Mouse (Mus musculus) MEL (cell line): ENCODE data around the gene Znrf3. TPM values are rescaled to one million over a fixed set of nuclear protein-coding genes. Genes with fewer than 3 reads are reported as not detected.

ENCODE experiments used
- DNase-seq: peaks from one replicate; pipeline ENCODE4 v3.0.0; 2011; ENCODE audit warnings: low read depth, low spot score
- H3K27ac ChIP-seq: 2 replicates; pipeline ENCODE4 v1.5.1; 2012; ENCODE audit warnings: low read depth, mild to moderate bottlenecking, control low read depth, low read length, moderate library complexity; ENCODE audit not compliant: control insufficient read depth
- H3K27me3 ChIP-seq, 2 experiments: fragments of 150-350 bp in 1 of 2; sonication (generic) in 1 of 2; 2 replicates each; pipeline ENCODE4 v1.6.1; 2012; ENCODE audit warnings: low read length in 2 of 2, mild to moderate bottlenecking in 2 of 2, improper control_type of control experiment in 1 of 2, moderate library complexity in 1 of 2; ENCODE audit not compliant: insufficient read depth in 2 of 2, control insufficient read depth in 1 of 2
- H3K36me3 ChIP-seq, 2 experiments: 2 replicates each; pipeline ENCODE4 v1.6.1; 2012 to 2014; ENCODE audit warnings: low read length in 2 of 2, improper control_type of control experiment in 1 of 2, inconsistent platforms in 1 of 2, mild to moderate bottlenecking in 1 of 2; ENCODE audit not compliant: insufficient read depth in 2 of 2, control insufficient read depth in 1 of 2
- H3K4me1 ChIP-seq, 2 experiments: fragments of 150-350 bp in 1 of 2; sonication (generic) in 1 of 2; 2 replicates each; pipeline ENCODE4 v1.6.1; 2012; ENCODE audit warnings: low read length in 2 of 2, improper control_type of control experiment in 1 of 2, mild to moderate bottlenecking in 1 of 2; ENCODE audit not compliant: insufficient read depth in 2 of 2, control insufficient read depth in 1 of 2
- H3K4me3 ChIP-seq, 2 experiments: fragments of 150-350 bp in 1 of 2; sonication (generic) in 1 of 2; 2 replicates each; pipeline ENCODE4 v1.5.1; 2012; ENCODE audit warnings: low read depth in 2 of 2, low read length in 2 of 2, mild to moderate bottlenecking in 2 of 2, moderate library complexity in 2 of 2, control low read depth in 1 of 2, improper control_type of control experiment in 1 of 2; ENCODE audit not compliant: control insufficient read depth in 1 of 2, insufficient read depth in 1 of 2
- H3K79me2 ChIP-seq: 2 replicates; pipeline ENCODE4 v1.6.1; 2012; ENCODE audit warnings: mild to moderate bottlenecking, low read length, moderate library complexity; ENCODE audit not compliant: control insufficient read depth, poor library complexity, insufficient read depth
- H3K9ac ChIP-seq: 2 replicates; pipeline ENCODE4 v1.6.1; 2012; ENCODE audit warnings: low read depth, mild to moderate bottlenecking, control low read depth, low read length, moderate library complexity; ENCODE audit not compliant: control insufficient read depth, poor library complexity, severe bottlenecking
- H3K9me3 ChIP-seq: fragments of 150-350 bp; sonication (generic); replicated peaks from 2 replicates; pipeline ENCODE4 v1.6.1; 2012; ENCODE audit warnings: mild to moderate bottlenecking, low read length, improper control_type of control experiment, moderate library complexity; ENCODE audit not compliant: insufficient read depth
- BHLHE40 ChIP-seq: IDR thresholded peaks from 2 replicates; pipeline ENCODE4 v1.6.1; 2012; ENCODE audit warnings: low read depth, mild to moderate bottlenecking, inconsistent platforms, low read length, improper control_type of control experiment, borderline replicate concordance
- CTCF ChIP-seq, 3 experiments: IDR thresholded peaks in 2 of 3; conservative IDR thresholded peaks in 1 of 3; 2 replicates each; pipeline ENCODE4 v1.5.1; 2011 to 2012; ENCODE audit warnings: low read length in 3 of 3, low read depth in 2 of 3, mild to moderate bottlenecking in 2 of 3, improper control_type of control experiment in 1 of 3, inconsistent platforms in 1 of 3, mixed read lengths in 1 of 3, moderate library complexity in 1 of 3; ENCODE audit not compliant: control insufficient read depth in 1 of 3, insufficient read depth in 1 of 3, poor library complexity in 1 of 3, severe bottlenecking in 1 of 3
- GABPA ChIP-seq: IDR thresholded peaks from 2 replicates; pipeline ENCODE4 v1.6.1; 2012; ENCODE audit warnings: low read depth, mild to moderate bottlenecking, inconsistent platforms, low read length, improper control_type of control experiment, moderate library complexity
- HCFC1 ChIP-seq: IDR thresholded peaks from 2 replicates; pipeline ENCODE4 v1.6.1; 2012; ENCODE audit warnings: low read depth, mild to moderate bottlenecking, inconsistent platforms, low read length, improper control_type of control experiment, moderate library complexity
- MAFK ChIP-seq: IDR thresholded peaks from 2 replicates; pipeline ENCODE4 v1.6.1; 2011; ENCODE audit warnings: low read depth, mild to moderate bottlenecking, low read length, improper control_type of control experiment, borderline replicate concordance
- MEF2A ChIP-seq: IDR thresholded peaks from 2 replicates; pipeline ENCODE4 v1.6.1; 2014; ENCODE audit warnings: low read depth, mild to moderate bottlenecking, inconsistent platforms, low read length, improper control_type of control experiment; ENCODE audit not compliant: poor library complexity, insufficient replicate concordance, severe bottlenecking; ENCODE audit errors: extremely low read depth
- NELFE ChIP-seq: IDR thresholded peaks from 2 replicates; pipeline ENCODE4 v1.6.1; 2011; ENCODE audit warnings: low read depth, low read length, improper control_type of control experiment
- NRF1 ChIP-seq: IDR thresholded peaks from 2 replicates; pipeline ENCODE4 v1.6.1; 2014; ENCODE audit warnings: low read depth, mild to moderate bottlenecking, inconsistent platforms, low read length, improper control_type of control experiment, moderate library complexity; ENCODE audit not compliant: poor library complexity, insufficient read depth, severe bottlenecking
- POLR2A ChIP-seq, 2 experiments: IDR thresholded peaks; 2 replicates each; pipeline ENCODE4 v1.6.1; 2011 to 2012; ENCODE audit warnings: low read length in 2 of 2, mild to moderate bottlenecking in 2 of 2, control low read depth in 1 of 2, improper control_type of control experiment in 1 of 2, low read depth in 1 of 2, moderate library complexity in 1 of 2; ENCODE audit not compliant: control insufficient read depth in 1 of 2, insufficient read depth in 1 of 2, poor library complexity in 1 of 2
- POLR2AphosphoS2 ChIP-seq: IDR thresholded peaks from 2 replicates; pipeline ENCODE4 v1.6.1; 2011; ENCODE audit warnings: low read length, improper control_type of control experiment
- POLR2AphosphoS5 ChIP-seq: IDR thresholded peaks from 2 replicates; pipeline ENCODE4 v1.6.1; 2012; ENCODE audit warnings: low read depth, borderline replicate concordance, mild to moderate bottlenecking, inconsistent platforms, low read length, moderate library complexity, mixed read lengths
- RAD21 ChIP-seq: IDR thresholded peaks from 2 replicates; pipeline ENCODE4 v1.6.1; 2011; ENCODE audit warnings: mild to moderate bottlenecking, low read depth, low read length, improper control_type of control experiment
- SMC3 ChIP-seq: IDR thresholded peaks from 2 replicates; pipeline ENCODE4 v1.6.1; 2011; ENCODE audit warnings: low read depth, low read length, improper control_type of control experiment
- TAL1 ChIP-seq: IDR thresholded peaks from 2 replicates; pipeline ENCODE4 v1.6.1; 2012; ENCODE audit warnings: mild to moderate bottlenecking, inconsistent platforms, low read length, moderate library complexity, mixed read lengths
- TBP ChIP-seq: IDR thresholded peaks from 2 replicates; pipeline ENCODE4 v1.8.0; 2011; ENCODE audit warnings: low read depth, low read length, improper control_type of control experiment
- USF1 ChIP-seq: IDR thresholded peaks from 2 replicates; pipeline ENCODE4 v1.6.1; 2014; ENCODE audit warnings: low read depth, mild to moderate bottlenecking, inconsistent platforms, low read length, improper control_type of control experiment, moderate library complexity
- USF2 ChIP-seq, 2 experiments: IDR thresholded peaks; 2 replicates each; pipeline ENCODE4 v1.6.1; 2011 to 2012; ENCODE audit warnings: improper control_type of control experiment in 2 of 2, low read length in 2 of 2, borderline replicate concordance in 1 of 2, inconsistent platforms in 1 of 2, low read depth in 1 of 2, mild to moderate bottlenecking in 1 of 2; ENCODE audit not compliant: insufficient read depth in 1 of 2
- ZC3H11A ChIP-seq: IDR thresholded peaks from 2 replicates; pipeline ENCODE4 v1.6.1; 2012; ENCODE audit warnings: low read depth, mild to moderate bottlenecking, inconsistent platforms, low read length, improper control_type of control experiment
- ZKSCAN1 ChIP-seq: IDR thresholded peaks from 2 replicates; pipeline ENCODE4 v1.6.1; 2012; ENCODE audit warnings: low read depth, mild to moderate bottlenecking, inconsistent platforms, low read length, improper control_type of control experiment, moderate library complexity
- polyA plus RNA-seq, 2 experiments: library from polyadenylated mRNA; stranded (reverse) in 1 of 2; unstranded in 1 of 2; fragments of >175 nt in 1 of 2; fragments of >200 nt in 1 of 2; gene quantifications; 2 replicates each; pipeline versions ENCODE4 v1.2.1 to v1.2.4; 2012; ENCODE audit warnings: low replicate concordance in 2 of 2, low read depth in 1 of 2; ENCODE audit not compliant: insufficient read length in 2 of 2, insufficient read depth in 1 of 2, missing spikeins in 1 of 2
- total RNA-seq: library from RNA; depleted of rRNA; stranded (reverse); fragments of 300-350 nt; gene quantifications from 2 replicates; pipeline ENCODE4 v1.2.3, GENCODE M21; 2012

The Znrf3 gene
- total and polyA plus RNA-seq, 3 experiments, result 9.0 to 9.2 TPM; not detected in 1

DNA sequence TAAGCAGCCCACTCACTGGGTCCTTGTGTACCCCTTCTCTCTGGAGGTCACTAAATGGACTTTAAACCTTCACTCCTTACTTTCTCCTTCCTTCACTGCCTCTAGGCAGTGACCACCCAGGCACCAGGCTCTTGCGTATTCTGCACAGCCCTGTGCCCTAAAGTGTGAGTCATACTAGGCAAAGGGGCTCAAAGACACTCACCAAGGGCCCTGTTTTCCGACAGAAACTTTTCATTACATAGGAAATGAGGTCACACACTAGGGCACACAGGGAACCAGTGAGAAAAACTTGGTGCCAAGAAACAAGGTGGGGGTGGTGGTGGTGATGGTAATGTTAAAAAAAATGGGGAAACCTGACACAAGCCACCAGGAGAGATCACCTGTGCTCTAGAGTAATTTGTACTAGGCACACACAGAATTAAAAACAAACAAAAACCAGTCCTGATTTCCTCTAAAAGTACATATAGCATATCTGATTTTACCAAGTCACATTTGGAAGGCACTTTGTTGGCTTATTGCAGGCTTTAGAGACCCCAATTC is 148.0 kb downstream of the Znrf3 start:
- H3K27me3 ChIP-seq, result no peaks in the 10 kb centered on the region
- no peaks in the 10 kb centered on the region for H3K79me2 ChIP-seq
- no peaks in the 10 kb centered on the region for H3K9me3 ChIP-seq
- no peak overlapping the region for H3K9ac ChIP-seq
- DNase-seq, result no peak
- no peak overlapping the region for H3K4me3 ChIP-seq
- TF ChIP-seq ZKSCAN1, result no peak
- TF ChIP-seq POLR2A (IDR thresholded peaks at IDR 0.05; ENCODE audit: control insufficient read depth in 1 of 2, insufficient read depth in 1 of 2, low read depth in 1 of 2, low read length in 2 of 2, poor library complexity in 1 of 2), result no peak
- TF ChIP-seq RAD21, result no peak
- H3K4me1 ChIP-seq, result no peaks in the 10 kb centered on the region
- no peaks in the 10 kb centered on the region for H3K36me3 ChIP-seq
- no peak overlapping the region for H3K27ac ChIP-seq

DNA sequence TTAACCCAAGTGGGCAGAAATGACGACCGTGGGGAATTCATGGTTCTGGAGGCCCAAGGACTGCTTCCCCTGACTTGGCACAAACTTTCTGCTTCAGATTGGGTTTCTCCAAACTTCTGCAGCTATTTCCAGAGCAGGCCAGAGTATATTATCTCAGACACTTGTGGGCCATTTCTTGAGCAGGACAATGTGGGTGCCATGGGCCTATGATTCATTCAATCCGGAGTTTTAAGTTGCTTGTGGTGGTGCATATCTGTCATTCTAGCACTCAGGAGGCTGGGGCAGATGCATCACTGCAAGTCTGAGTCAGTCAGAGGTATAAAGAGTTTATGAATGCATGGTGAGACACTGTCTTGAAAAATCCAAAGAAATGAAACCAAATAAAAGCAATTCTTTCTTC is 149.8 kb downstream of the Znrf3 start:
- H3K79me2 ChIP-seq, result no peaks in the 10 kb centered on the region
- H3K36me3 ChIP-seq, result no peaks in the 10 kb centered on the region
- TF ChIP-seq MEF2A (no peak), HCFC1 (no peak), POLR2AphosphoS2 (no peak), USF1 (no peak), NELFE (no peak), TAL1 (no peak), POLR2AphosphoS5 (no peak), TBP (no peak), GABPA (no peak), USF2 (IDR thresholded peaks at IDR 0.05; ENCODE audit: borderline replicate concordance in 1 of 2, insufficient read depth in 1 of 2, low read depth in 1 of 2, low read length in 2 of 2) (no peak), CTCF (IDR thresholded peaks at IDR 0.05 in 2 of 3, conservative IDR thresholded peaks at IDR 0.05 in 1 of 3; ENCODE audit: control insufficient read depth in 1 of 3, insufficient read depth in 1 of 3, low read depth in 2 of 3, low read length in 3 of 3, poor library complexity in 1 of 3, severe bottlenecking in 1 of 3) (no peak)
- no peaks in the 10 kb centered on the region for H3K9me3 ChIP-seq
- no peak for DNase-seq
- no peaks in the 10 kb centered on the region for H3K4me1 ChIP-seq
- H3K4me3 ChIP-seq, result no peak overlapping the region
- no peak overlapping the region for H3K9ac ChIP-seq
- no peak overlapping the region for H3K27ac ChIP-seq
- no peaks in the 10 kb centered on the region for H3K27me3 ChIP-seq

DNA sequence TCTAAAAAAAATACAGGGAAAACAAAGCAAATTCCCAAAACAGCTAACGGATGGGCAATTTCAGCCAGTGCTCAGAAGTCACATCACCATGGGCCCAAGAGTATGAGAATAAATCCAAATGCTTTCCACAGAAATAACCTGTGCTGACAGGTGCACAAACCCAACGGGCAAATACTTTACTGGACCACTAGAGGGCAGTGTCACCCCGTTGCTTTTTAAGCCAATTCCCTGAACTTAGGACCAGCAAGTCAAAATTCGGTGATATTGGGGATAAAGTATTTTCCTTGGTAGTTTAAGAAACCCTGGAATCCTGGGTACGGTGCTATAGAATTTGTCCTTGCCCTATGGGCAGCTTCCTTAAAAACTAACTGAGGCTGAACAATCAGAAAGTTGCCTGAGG is 154.0 kb downstream of the Znrf3 start:
- peak; percentile 97 for TF ChIP-seq RAD21
- TF ChIP-seq BHLHE40, result peak; percentile 29; the same call in 1 of the 2 replicates
- peak; percentile 92 for TF ChIP-seq SMC3
- no peak for TF ChIP-seq MAFK
- no peak for TF ChIP-seq NRF1
- peak; percentile 95 for TF ChIP-seq ZC3H11A
- 0 out of 2 replicates have a peak, but pooled peaks have one; percentile 15 for TF ChIP-seq TBP
- peak; percentile 83 to 99 (median 97) for TF ChIP-seq CTCF (IDR thresholded peaks at IDR 0.05 in 2 of 3, conservative IDR thresholded peaks at IDR 0.05 in 1 of 3; ENCODE audit: control insufficient read depth in 1 of 3, insufficient read depth in 1 of 3, low read depth in 2 of 3, low read length in 3 of 3, poor library complexity in 1 of 3, severe bottlenecking in 1 of 3)
- no peak for TF ChIP-seq TAL1
- Histone ChIP-seq H3K4me1 (no peaks in the 10 kb centered on the region), H3K27me3 (no peaks in the 10 kb centered on the region), H3K9me3 (no peaks in the 10 kb centered on the region), H3K9ac (no peak overlapping the region), H3K79me2 (no peaks in the 10 kb centered on the region), H3K27ac (no peak overlapping the region), H3K4me3 (no peak overlapping the region), H3K36me3 (peaks cover 0 to 4% of the 10 kb centered on the region in 2 experiments; a peak in 2 of 4 replicates)
- peak; percentile 81 for DNase-seq
